Mouse (Mus musculus): ENCODE measurements around the gene Folr2.

- no peak for TF ChIP-seq POLR2A (IDR thresholded peaks at IDR 0.05; ENCODE audit: low read depth, low read length)
- TF ChIP-seq CTCF (IDR thresholded peaks at IDR 0.05; ENCODE audit: extremely low read depth, insufficient read depth, insufficient read length, insufficient replicate concordance): no peak
These were observed 45.9 kb upstream of the Folr2 start for GRCm38 (mm10) chr7:101902846-101903245.

All from spleen, adult 2 months (tissue).